Mouse (Mus musculus) c-Kit-positive CD71-negative TER-119-negative erythroid progenitor cells, embryonic 14.5 days (primary cell): Measurements from ENCODE around the gene 4921507P07Rik.
"Not testable (repeated sequence)": the region's sequence is repeated elsewhere in the genome, so short reads cannot be mapped to it uniquely, and the experiment has no call there.

Experiments used
- DNase-seq: peaks from one replicate; pipeline ENCODE4 v3.0.0-alpha.2; 2013; ENCODE audit warnings: low read depth

Gene 4921507P07Rik

DNA sequence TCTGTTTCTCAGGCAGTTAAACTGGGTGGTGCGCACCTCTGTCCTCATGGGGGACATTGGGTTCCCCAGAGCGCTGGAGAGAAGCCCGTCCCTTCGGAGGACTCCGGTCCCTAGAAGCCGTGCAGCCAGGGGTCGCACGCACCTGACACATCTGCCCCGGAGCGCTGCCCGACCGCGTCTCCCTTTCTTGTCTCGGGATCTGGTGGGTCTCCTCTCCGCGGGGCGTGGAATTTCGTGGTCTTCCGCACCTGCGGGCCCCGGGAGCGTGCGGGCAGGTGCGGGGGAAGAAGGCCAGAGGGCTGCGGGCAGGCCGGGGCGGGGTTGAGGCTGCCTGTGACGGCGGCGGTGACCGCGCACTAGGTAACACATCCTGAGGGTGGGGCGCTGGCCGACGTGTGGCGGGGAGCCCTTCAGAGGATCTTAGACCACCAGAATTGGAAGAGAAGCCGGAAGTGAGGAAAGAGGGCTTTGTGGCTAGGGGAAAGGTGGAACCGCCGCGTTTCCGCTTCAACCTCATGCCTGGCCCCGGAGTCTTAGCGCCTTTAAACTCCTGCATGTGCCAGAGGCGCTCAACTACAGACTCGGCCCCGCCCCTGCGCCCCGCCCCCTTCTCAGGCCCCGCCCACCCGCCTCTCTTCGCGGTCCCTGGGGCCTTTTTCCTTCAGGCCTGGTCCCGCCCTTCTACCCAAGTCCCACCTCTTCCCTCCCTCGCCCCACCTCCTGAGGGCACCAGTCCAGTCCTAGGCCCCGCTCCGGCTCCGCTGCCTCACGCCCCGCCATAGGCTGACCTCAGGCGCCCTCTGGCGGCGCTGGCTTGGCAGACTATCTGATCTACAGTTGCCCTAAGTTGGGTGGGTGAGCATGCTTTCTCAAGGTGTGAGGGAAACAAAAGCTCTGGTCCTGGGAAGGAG is at the start of gene 4921507P07Rik:
TSS of gene 4921507P07Rik (minus strand) at position 332 of the 911 bp plus-strand sequence.
- DNase-seq = peak; percentile 92

GRCm38 (mm10) chr6:50644701-50645100 is 48.3 kb upstream of the 4921507P07Rik start:
- DNase-seq = no peak

DNA sequence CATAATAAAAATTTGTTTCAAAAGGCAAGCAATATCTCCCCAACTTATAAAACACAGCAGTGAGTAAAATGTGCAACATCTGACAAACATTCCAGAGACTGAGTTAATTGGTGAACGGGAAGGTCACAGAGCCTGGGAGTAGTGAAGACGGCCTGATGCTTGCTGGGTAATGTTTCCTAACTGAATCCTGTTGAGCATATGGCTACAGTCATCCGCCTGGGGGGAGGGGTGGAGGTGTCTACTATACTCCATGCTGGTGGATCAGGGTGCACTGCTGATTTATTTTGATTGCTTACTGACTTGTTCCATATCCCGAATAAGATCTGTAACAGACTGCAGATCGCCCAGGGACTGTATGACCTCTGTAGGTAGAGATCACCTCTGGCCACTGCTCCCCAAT is 45.5 kb upstream of the 4921507P07Rik start:
- no peak for DNase-seq

DNA sequence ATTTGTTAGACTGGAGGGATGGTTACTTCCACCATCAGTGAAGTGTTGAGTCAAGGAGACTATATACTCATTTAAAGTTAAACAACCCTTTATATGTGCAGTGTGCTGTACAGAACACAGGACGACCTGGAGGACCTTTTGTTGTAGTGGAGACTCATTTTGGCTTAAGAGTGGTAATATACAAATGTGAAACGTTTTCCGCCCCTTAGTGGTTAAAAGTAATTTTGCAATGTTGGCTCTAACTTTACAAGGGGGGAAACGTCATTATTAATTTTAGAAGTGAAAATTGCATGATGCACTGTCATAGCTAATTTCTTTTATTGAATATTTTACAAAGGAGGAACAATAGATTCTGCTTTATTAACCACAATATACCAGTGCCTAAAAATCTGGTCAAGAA is 43.9 kb upstream of the 4921507P07Rik start:
- no peak for DNase-seq

- DNase-seq = no peak
Measured at GRCm38 (mm10) chr6:50639656-50640055, 43.2 kb upstream of the 4921507P07Rik start.

GRCm38 (mm10) chr6:50626170-50626569 is 29.7 kb upstream of the 4921507P07Rik start:
- not testable (repeated sequence) for DNase-seq

DNA sequence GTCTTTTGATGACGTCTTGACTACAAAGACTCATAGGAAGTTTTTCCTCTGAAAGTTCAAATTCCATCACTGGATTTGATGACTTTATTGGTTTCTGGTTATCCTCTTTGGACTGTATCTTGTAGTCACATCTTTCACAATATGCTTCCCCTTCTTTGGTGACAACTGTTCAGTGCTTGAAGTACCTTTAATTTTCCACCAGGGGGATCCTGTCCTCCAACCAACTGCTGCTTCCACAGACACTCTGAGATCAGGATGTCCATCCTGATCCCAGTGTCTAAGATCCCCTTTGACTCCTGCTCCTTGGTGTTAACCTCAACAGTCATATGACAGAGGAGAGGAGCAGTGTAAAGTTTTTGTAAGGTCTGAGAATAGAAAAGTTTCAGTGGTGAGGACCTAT is 21.8 kb upstream of the 4921507P07Rik start:
- DNase-seq = not testable (repeated sequence)

DNA sequence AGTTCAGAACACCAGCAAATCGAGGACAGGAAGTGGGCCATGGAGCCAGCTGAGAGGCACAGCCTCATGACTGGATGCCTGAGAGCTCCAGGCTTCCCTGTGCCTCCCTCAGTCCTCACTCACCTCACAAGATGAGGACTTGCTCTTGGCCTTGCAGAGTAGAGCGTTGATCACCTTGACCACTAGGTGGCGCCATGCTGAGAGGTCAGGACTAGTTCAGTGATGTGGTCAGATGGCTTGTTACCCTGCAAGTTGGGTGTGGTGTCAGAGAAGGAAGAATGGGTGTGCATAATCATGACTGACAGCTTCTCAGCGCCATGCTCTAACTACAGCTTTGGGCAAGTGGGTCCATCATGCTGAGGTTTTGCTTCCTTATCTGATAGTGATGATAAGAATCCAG is 5.2 kb upstream of the 4921507P07Rik start:
- DNase-seq = peak; percentile 76

DNA sequence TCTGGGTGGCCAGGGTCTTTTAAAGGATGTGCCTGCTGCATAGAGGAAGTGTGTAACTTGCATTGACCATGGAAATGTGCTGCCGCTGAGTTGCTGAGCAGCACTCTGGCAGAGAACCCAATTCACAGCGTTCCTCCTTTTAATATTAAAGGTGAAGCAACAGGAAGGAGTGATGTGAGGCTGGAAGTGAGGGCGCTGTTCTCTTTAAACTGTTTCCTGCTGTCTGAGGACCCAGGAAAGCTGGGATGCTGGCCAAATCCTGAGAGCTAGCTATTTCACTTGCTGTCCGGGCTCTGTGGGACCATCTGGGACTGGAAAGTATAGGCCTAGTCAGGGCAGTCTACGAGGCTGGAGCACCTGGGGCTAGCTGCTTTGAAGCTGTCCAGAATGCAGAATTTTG is 2.1 kb upstream of the 4921507P07Rik start:
- DNase-seq = no peak

DNA sequence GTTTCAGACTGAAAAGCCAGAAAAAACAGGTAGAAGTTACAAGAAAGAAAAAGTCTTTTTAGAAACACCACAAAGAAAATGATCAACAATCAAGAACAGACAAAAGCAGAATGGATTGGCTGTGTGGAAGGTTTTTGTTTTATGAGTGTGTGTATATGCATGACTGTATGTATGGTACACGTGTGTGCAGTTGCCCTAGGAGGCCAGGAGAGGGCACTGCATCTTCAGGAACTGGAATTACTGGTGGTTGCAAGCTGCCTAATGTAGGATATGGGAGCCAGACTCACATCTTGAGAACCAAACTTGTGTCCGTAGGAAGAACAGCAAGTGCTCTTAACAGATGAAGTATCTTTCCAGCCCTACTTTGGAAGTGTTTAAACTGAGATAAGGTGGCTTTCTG is 2.1 kb downstream of the 4921507P07Rik start:
- DNase-seq = no peak

DNA sequence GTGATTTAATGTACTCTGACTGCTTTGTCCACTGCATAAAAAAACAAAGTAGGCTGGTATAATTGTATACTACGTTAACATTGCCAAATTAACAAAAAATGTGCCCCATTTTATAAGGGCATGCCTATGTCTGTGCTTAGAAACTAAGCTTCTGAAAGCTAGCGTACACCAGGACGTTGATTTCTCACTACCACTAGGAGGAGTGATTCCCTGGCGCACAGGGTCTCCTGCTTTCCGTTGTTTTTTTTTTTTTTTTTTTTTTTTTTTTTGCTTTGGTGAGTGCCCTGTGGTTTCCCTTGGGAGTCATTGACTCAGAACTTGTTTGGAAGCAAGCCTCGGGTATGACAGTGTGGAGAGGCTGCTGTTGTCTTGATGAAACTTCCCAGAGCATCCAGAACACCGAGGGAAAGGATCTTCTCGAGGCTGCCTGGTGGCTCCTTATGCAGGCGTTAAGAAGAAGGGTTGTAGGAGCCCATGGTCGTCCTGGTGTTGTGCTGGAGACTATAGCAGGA is 3.0 kb downstream of the 4921507P07Rik start:
- DNase-seq = no peak

DNA sequence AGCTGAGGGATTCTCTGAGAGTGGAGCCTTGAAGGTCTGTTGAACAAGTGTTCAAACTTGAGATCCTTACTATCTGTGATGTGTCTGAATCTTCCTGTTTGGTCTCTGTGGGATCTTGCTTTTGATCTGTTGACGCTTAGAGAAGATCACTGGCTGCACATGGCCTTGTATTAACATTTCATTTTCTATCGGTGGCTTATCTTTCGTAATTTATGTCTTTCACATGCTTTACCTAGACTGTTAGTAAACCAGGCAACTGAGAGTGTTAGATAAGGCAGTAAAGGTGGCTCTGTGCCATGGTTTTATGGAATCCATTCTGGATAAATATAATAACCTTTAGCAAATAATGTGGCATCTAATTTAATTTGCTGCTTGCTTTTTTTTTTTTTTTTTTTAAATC is 6.2 kb downstream of the 4921507P07Rik start:
- DNase-seq = no peak

DNA sequence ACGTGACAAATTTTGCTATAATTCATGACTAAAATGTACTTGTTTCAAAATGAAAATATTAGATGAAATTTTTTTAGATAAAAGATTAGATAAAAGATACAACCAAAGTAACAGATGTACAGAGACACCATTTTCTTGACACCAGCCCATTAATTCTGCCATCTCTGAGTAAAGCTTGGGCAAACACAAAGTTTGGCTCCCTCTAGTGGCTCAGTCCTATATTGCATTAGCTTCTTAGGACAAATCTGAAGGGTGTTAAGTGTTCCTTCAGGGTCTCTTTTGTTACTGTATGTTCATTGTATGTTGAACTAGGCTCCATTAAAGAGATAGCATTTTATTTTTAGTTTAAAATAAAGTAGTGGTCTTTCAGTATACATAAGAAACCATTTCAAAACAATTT is 8.2 kb downstream of the 4921507P07Rik start:
- peak; percentile 81 for DNase-seq

DNA sequence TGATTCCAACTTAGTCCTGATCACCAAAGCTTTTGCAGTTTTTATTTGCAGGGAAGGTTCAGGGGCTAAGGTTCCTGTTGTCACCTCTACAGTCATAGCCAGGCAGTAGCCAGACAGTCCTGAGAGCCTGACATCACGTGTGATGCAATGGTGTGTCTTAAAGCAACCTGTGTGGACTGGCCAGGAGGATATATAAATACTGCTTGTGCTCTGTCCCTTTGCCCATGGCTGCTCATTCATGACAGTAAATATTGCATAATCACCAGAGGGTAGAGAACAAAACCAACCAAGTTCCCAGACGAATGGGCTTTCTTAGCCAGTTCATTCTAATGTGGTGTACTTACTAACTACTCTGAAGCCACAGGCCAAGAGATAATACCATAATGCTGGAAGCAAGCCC is 9.0 kb downstream of the 4921507P07Rik start:
- DNase-seq = no peak

DNA sequence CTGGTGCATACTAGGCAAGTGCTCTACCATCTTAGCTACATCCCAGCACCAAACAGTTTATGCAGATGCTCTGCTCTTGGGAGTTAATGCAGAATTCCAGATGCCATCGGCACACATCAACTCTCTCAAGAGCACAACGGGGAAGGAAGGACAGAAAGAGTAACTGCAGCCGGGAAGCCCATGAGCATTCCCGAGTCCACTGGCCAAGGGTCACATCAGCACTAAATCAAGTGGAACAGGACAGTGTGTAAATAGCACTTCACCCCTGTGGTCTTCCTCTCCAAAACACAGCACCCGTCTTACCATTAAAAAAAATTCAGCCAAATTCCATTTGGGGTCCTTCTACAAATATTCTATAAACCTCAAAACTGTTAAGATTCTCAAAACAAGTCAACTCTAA is 10.1 kb downstream of the 4921507P07Rik start:
- no peak for DNase-seq

- no peak for DNase-seq
Measured at GRCm38 (mm10) chr6:50585733-50586132, 10.7 kb downstream of the 4921507P07Rik start.

DNA sequence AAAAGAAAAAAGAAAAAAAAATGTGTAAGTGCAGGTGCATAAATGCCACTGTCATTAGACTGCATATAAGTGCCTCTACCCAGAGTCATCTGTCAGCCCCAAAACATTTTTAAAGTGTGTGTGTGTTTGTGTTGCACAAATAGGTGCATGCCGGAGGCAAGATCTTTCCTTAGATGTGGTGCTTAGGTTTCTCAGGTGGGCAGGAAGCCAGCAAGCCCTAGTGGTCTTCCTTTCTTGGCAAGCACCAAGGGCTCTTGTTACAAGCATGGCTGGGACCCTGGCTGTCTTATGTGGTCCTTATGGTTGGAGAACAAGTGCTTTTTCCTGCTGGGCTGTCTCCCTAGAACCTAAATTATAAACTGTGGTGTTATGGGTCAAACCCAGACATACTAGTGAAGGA is 24.8 kb downstream of the 4921507P07Rik start:
- no peak for DNase-seq

- DNase-seq = no peak
Measured at GRCm38 (mm10) chr6:50566997-50567255, 29.5 kb downstream of the 4921507P07Rik start.

DNA sequence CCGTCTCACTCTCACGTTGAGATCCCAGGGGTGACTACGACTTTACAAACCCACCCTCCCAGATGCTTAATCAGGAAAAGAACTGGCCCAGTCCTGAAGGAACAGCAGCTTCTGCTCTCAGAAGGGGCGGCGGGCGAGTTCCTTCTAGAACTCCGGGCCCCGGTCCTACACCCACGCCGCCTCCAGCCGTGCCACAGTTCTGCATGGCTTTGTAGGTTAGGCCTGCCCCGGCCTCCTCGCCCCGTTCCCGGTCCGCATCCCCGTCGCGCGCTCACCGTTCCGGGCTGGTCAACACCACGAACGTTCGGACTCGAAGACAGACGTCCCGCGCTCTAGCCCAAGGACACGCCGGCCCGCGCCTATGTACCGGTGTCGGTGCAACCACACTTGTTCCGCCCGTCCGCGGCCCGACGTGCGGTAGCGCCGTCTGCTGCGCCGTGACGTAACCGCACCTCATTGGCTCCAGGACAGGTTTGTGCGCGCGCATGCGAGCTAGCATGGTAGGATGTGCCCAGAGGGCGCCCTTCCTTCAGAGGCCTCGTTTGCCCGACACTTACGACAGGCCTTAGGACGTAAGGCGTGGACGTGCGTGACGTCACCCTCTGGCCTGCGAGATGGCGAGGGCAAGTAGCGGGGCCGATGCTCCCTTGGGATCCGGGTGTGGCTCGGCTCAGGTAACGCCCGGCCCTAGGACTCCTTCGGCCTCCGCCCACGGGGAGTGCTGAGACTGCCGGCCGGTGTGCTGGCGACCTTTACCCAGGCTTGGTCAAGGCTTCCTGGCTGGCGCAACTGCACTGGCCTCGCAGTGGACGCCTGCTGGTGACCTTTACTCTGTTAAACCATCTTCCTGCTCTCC is 30.1 kb downstream of the 4921507P07Rik start, which contains the start of gene Cycs:
TSS of gene Cycs (minus strand) at position 398 of the 856 bp plus-strand sequence.
- peak; percentile 100 for DNase-seq

DNA sequence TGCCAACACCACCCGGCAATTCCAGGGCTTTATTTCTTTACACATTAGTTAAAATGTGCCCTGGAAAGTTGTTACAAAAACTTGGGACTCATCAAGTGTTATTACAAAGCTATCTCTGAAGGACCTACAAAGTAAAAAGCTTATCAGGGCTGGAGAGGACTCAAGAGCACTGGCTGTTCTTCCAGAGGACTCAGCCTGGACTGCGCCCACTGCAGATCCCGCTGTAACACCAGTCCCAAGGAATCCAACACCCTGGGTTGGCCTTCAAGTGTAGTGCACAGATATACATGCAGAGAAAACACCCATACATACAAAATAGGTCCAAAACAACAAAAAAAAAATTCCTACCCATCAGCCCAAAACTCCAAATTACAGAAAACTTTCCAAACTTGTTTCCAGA is 32.8 kb downstream of the 4921507P07Rik start:
- DNase-seq = no peak

DNA sequence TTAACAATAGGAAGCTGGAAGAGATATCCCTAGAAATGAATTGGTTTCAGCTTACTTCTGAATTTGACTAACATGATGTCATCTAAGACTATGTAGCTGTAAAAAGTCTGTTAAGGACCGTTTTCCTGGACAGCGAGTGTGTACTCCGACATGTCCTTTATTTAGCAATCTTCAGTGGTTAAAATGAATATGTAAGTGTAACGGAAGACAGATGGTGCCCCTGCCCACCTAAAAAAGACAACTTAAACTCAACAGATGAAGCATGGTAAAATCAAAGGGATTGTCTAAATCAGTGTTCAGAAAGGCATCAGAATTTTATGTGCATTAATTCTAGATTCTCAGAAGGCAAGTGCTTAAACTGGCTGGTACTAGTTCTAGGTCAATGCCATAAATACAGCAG is 34.0 kb downstream of the 4921507P07Rik start:
- no peak for DNase-seq

DNA sequence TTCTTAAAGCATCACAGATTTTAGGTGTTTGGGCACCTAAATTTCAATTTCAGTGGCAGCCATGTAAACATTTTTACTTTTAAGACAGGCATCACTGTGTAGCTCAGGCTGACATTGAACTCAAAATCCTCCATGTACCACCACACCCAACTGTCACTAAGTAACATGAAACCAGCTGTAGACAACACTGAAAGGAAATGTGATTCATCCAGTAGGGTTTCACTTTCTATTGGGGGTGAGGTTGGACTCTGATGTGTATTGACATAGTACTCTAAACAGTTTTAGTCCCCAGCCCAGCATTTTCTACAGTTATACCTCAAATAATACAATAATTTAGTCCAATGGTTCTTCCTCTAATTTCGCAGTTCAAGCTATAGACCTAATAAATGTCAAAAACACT is 35.7 kb downstream of the 4921507P07Rik start:
- DNase-seq = no peak

GRCm38 (mm10) chr6:50558877-50559276 is 37.6 kb downstream of the 4921507P07Rik start:
- no peak for DNase-seq
